Mouse (Mus musculus) cerebellum, adult 18-20 months (tissue): ENCODE measurements around the gene Rpl3.
"Not testable (repeated sequence)": the region's sequence is repeated elsewhere in the genome, so short reads cannot be mapped to it uniquely, and the experiment has no call there.

Experiments
- DNase-seq, 2 experiments: peaks; one replicate each; pipeline ENCODE4 v3.0.0; 2021

Rpl3 gene

DNA sequence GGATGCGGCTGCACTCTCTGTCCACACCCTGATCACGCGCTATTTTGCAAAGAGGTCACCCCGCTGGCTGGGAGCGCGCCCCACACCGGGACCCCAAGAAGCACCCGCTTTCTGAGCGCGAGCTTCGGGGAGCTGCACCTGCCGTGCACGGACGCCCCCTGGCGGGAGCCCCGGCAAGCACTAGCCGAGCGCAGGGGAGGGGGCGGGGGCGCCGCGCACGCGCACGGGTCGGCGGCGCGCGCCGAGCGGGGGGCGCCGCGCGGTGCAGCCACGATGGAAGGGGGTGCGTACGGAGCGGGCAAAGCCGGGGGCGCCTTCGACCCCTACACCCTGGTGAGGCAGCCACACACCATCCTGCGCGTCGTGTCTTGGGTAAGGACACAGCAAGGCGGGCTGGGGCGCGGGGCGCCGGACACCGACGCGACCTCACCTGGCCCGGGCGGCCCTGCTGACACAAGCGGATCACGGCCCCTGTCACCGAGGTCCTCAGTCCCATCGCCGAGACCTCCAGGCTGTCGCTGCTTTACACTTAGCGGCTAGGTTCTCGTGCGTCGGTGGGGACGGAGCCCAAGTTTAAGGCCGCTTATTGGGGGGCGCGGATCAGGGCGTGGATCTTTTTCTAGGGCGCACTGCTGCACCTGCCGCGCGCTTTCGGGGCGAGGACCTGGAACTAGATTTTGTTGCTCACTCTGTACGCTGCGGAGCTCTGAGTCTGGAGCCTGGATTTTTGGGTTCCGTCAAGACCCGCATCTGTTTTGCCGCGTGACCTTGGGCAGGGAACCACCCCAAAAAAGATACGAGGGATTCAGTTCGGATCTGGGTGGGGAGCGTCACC is at the start of gene Rpl3, which contains the start of gene Syngr1:
Gene Rpl3, minus strand, starts transcription at position 748 of the 835 bp plus-strand sequence.
Gene Syngr1, plus strand, starts transcription at position 214 of the 835 bp plus-strand sequence.
- peak; percentile 84 to 95 for DNase-seq

DNA sequence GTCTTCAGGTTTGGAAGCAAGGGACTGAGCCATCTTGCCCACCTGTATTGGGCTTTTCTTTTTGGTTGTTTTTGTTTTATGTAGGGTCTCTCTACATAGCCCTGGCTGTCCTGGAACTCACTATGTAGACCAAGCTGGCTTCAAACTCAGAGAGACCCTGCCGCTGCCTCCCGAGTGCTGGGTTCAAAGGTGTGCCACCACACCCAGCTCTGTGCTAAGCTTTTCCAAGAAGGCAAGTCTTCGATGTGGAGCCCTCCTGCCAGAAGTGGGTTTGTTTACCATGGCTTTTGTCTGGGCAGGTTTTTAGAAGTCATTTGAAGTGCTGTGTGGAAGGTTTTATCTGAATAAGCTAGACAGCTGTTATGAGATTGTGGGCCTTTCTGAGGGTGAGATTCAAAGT is 49.2 kb upstream of the Rpl3 start:
- no peak for DNase-seq

DNA sequence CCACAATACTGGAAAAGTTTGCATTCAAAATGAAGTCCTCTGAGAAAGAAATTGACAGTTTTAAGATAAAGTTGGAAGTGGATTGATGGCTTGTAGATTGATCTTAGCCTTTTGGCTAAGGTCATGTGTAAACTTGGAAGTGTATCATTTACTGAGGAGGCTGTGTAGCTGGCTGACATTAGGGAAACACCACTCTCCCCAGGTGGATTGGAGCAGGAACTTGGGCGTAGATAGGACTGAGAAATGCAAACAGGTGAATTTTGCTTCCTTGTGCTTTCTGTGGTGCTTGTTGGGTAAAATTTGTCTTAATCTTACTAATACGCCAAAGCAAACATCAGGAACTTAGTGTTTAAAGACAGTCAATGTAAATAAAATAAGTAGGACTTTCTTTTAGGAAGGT is 48.6 kb upstream of the Rpl3 start:
- no peak for DNase-seq

DNA sequence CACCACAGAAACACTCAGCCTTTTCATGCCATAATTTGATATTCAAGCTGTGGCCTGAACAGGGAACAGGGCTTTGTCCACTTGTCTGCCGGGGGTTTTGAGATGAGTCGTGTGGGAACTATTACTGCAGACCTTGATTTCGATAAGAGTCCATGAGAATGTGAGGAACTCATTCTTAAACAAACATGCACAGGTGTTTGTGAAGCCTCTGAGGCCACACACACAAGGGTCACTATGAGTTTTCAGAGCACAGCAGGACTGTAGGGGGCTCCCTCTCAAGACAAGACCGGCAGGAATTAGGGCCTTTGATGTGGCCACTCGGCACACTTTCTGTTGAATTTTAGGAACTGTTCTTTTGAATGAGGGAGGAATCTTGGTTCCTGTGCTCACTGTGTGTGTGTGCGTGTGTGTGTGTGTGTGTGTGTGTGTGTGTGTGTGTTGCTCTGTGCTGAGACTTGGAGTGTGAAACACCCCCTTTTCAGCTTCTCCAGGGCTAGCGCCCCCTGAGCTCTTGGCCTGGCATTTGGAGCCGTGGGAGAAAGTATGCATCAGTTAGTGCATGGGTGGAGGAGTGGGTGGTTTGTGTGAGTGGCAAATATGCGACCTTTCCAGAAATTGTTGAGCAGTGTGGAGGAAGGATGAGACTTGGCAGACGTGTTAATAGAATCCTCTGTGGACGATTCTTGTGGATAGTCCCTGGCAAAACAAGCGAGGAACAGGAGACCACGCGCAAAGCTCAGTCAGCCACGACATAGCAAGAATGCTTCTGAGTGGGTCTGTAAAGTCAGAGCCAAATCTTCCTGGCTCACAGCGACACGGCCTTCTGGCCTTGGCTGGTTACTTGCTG is 46.5 kb upstream of the Rpl3 start:
- DNase-seq: no peak

DNA sequence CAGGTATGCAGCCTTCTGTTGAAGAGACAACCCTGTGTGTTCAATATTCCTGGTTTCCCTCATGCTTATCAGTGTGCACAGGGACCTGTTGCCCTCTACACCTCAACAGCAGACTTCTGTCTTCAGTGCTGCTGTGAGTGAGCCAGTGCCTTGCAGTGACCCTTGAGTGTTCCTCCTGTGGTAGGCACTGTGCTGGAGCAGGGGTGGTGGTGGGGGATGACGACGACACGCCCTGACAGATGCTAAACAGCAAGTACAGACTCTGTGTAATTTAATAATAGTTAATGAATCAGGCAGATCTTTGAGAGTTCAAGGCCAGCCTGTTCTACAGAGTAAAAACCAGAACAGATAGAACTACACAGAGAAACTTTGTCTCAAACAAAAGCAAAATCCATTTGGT is 45.0 kb upstream of the Rpl3 start:
- no peak for DNase-seq

DNA sequence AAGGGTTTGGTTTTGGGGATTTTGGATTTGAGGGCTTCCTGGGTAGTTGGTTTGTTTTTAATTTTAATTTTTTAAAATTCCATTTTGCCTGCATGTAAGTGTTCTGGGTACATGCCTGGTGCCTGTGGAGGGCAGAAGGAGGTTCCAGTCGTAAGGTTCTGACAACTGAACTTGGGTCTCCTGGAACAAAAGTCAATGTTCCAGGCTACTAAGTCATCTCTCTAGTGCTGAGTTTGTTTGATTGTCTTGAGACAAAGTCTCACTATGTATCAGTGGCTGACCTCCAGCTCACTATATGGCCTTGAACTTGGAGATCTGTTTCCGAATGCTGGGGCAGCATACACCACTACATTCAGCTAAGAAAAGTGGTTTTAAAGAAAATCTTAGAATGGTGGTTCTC is 43.8 kb upstream of the Rpl3 start:
- no peak for DNase-seq

DNA sequence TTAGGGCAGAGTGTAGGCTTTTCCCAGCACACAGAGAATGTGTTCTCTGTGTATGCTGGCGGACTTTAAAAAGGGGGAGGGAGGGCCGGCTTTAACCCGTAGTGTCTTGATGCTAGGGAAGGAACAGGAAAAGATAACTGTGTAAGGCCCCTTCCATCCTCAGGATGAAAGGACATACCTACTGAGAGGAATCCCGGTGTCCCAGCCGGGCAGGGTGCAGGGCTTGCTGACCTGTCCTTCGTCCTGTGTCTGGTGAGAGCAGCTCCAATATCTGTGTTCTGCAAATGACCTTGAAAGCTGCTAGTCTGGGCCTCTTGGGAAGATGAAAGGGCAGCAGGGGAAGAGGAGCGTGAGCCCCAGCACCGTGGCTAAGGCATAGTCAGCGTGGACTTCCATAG is 42.8 kb upstream of the Rpl3 start:
- no peak for DNase-seq

DNA sequence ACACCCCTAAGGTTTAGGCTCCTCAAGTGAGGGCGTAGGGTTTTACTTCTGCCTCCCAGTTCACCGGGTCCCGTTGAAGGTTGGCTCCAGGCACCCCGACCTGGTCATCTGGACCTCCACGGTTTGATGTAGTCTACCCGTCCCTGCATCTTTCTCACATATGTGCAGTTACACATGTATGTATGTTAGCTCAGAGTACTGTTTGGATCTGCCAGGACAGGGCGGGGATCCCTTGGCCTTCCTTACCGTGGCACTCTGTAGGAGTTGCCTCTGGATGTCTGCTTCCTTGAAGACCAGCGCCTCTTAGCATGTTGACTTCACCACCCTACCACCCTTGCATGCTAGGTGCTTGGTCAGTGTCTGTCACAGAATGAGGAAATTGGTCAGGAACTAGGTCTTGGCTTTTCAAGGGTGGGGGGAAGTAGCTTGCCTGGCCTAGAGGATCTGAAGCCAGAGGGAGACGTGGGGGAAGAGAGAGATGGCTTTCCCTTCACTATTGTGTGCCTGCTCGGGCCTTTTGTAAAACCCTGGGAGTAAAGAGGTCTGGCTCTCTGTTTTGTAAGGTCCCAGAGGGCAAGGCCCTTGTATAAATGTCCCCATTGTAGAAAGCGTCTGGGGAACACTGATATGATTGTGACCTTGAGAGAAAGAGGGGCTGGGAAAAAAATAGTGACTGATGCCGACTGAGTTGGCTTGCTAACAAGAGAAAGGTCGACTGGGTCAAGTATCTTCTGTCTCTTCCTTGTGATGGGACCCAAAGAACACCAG is 42.2 kb upstream of the Rpl3 start:
- DNase-seq: no peak

DNA sequence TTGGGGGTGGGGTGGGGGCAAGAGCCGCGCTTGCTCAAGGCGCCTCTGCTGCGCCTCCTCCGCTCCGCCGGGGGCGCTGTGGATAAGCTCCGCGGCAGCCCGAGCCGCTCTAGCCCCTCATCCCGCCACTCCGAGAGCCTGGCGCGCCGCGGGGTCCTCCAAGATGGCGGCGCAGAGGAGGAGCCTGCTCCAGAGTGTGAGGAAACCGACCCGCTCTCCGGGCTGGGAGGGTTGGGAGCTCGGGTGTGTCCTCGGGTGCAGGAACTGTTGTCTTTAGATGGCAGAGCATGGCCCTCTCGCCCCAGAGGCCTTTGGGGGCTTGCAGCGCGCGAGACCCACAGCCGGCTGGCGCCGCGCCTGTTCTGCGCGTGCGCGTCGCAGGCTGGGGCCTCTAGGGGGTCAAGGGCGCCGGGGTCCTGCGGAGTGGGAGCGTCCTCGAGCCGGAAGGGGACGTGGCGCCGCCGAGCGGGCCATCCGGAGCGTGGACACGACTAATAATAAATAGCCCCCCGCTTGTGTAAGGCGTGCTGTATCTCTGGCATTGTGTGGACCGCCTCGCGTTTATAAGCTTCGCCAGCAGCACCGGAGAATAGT is 41.4 kb upstream of the Rpl3 start, which contains the start of gene Tab1:
Gene Tab1, plus strand, starts transcription at position 135 of the 594 bp plus-strand sequence.
- DNase-seq: peak; percentile 87 to 94

DNA sequence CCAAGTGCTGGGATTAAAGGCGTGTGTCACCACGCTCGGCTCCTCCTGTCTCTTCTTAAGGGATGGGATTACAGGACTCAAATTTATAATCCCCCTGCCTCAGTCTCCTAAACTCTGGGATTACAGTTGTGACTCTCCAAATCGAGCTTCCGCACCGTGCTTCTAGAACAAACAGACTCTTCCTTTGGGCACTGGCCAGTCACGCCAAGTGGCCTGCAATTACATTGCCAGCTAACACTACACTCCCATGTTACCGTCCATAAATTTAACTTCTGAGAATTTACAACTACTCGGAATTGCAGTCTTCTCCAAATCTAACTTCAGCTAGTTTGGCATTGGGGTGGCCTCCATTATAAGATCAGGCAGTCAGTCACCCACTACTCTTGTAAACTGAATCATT is 40.8 kb upstream of the Rpl3 start:
- DNase-seq: no peak

DNA sequence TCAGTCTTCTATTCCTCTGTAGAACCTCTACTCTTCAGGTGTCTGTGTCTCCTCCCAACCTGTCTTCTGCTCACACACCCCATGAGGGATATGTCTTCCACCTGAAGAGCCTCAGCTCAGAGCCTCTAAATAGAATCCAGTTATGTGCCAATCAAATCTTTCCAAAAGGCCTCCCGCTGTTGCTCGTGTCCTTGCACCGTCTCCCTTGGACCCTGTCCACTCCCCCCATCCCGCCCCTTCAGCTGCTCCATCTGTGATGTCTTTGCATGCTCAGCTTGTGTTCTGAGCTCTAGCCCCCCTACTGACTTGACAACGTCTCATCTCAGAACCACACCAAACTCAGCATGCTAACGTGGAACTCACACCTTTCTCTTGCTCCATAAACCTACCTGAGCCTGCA is 39.8 kb upstream of the Rpl3 start:
- DNase-seq: peak; percentile 67 to 72

DNA sequence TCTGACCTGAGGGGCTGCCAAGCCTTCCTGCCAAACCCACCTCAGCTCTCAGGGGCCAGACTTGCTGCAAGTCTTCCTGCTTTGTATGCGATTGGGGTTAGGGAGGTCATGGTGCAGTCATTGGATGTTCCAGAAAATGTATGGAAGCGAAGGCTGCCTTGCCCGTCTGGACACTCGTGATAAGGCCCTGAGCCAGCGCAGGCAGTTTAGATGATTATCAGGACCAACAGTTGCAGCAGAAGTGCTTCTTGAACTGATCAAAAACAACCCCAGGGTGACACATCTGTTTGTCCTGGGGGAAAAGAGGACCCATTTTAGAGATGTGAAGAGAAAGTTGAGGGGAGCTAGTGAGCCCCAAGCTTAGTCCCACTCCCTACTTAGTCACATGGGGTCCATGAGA is 39.0 kb upstream of the Rpl3 start:
- DNase-seq: no peak

DNA sequence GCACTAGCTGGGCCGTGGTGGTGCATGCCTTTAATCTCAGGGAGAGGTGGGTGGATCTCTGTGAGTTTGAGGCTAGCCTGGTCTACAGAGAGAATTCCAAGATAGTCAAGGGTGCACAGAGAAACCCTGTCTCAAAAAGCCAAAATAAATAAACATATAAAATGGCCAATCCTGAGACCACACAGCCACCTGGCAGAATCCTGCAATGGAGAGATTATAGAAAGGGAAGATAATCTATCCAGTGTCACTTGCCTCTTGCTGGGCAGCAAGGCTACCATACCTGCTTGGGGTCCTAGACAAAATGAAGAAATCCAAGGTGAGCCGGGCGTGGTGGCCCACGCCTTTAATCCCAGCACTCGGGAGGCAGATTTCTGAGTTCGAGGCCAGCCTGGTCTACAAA is 38.3 kb upstream of the Rpl3 start:
- DNase-seq: no peak

DNA sequence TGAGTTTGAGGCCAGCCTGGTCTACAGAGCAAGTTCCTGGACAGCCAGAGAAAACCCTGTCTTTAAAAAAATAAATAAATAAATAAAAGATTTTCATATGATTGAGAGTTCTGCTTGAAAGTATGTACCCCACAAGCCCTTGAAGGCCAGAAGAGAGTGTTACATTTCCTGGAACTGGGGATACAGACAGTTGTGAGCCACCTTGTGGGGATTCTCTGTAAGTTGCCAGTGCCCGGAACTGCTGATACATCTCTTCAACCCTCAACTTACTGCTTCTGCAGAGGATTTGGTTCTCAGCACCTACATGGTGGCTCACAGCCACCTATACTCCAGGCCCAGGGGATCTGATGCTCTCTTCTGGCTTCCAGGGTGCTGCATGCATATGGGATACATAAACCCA is 35.5 kb upstream of the Rpl3 start:
- DNase-seq: no peak

DNA sequence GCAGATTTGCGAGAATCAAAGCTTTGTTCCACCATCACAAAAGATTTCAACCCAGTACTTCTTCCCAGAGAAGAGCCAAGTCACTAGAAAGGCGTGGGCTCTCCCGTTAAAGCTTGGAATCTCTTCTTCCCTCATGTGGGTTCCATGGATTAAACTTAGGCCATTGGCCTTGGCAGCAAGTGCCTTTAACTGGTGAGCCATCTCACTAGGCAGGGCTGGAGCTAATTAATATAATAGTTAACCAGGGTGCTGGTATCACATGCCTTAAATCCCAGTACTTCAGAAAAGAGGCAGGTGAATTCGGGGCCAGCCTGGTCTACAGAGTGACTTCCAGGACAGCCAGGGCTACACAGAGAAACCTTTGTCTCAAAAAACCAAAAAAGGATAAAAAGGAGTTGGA is 33.0 kb upstream of the Rpl3 start:
- no peak for DNase-seq

DNA sequence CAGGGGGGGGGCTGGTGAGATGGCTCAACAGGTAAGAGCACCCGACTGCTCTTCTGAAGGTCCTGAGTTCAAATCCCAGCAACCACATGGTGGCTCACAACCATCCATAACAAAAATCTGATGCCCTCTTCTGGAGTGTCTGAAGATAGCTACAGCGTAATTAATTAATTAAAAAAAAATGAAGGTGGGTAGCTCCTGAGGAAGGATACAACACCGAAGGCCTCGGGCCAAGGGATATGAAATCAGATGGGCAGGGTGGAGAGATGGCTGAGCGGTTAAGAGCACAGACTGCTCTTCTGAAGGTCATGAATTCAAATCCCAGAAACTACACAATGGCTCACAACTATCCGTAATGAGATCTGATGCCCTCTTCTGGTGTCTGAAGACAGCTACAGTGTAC is 30.8 kb upstream of the Rpl3 start:
- not testable (repeated sequence) for DNase-seq

DNA sequence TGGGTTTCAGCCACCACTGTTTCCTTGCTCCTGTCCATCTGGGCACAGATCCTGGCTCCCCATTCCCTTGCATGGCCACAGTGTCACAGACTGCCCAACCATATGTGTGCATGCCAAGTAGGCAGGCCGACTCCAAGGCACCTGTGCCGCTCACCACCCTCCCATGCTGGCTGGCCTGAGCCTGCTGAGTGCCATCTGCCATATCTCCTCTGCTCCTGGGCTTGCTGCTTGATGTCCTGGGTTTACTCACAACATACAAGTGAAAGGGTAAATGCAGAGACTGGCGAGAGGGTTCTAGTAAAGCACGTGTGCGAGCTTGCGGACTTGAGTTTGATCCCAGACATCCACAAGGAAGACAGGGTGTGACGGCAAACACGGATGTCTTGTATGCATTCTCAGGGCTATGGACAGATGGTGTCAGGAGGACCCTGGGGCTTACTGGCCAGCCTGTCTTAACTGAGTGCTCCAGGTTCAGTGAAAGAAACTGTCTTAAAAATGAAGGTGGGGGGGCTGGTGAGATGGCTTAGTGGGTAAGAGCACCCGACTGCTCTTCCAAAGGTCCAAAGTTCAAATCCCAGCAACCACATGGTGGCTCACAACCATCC is 30.2 kb upstream of the Rpl3 start:
- DNase-seq: peak; percentile 96 to 97

DNA sequence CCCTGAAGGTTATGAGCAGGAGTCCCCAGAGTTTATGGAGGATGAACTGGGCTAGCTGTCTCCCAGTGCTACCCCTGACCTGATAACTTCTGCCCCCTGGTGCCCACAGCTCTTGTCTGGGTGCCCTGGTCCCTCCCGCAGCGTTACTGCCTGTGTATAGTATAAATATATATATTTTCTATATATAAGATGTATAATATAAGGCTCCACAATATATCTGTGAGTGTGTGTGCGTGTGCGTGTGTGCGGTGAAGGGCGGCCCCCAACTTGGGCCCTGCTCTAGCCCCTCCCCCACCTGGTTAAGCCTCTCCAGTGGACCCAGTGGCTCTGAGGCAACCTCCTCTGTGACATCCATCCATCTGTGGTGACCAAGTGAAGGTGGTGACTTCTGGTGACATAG is 27.4 kb upstream of the Rpl3 start:
- no peak for DNase-seq

DNA sequence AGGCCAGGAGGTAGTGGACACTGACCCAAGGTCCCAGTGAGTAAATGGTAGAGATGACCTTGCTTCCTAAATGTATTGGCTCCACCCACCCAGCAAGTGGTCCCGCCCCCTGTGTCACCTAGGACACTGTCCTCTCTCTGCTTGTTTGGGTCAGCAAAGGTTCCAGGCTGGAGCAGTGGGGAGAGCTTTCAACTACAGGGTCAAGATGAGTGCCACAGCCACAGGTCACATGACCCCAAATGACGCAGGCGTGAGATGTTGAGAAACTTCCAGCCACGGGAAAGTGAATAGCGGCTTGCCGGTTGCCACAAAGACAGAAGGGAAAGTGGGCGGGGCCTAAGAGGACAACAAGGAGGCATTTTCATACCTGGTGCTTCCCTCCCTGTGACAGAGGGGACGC is 25.5 kb upstream of the Rpl3 start:
- no peak for DNase-seq

DNA sequence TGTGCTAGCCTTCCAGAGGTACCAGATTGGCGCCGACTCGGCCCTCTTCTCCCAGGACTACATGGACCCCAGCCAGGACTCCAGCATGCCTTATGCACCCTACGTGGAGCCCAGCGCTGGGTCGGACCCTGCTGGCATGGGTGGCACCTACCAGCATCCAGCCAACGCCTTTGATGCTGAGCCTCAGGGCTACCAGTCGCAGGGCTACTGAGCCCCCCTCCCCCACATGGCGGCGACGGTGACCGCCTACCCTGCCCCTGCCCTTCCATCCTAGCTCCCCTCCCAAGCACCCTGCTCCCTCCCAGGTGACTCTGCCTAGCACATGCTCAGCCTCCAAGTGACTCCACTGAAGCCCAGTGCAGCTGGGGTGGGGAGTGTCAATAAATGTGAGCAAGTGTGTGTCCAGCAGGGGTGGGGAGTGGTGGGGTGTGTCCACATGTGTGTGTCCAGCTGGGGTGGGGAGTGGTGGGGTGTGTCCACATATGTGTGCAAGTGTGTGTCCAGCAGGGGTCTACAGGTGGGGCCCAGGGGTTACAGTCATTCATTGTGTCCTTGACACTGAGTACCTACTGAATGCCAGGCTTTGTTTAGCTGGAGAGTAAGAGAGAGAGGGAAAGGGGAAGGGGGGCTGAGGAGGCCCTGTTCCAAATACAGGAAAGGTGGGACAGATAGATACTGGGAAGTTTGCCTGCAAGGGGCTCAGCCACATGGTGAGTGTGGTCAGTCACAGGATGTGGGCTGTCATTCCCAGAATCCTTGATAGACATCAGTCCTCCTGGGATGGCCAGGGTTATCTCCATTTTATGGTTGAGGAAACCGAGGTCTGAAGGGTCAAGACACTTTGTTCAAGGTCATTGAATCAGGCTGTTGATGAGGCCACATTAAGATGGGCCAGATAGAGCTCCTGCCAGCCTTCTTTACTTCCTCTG is 24.5 kb upstream of the Rpl3 start:
- DNase-seq: no peak

DNA sequence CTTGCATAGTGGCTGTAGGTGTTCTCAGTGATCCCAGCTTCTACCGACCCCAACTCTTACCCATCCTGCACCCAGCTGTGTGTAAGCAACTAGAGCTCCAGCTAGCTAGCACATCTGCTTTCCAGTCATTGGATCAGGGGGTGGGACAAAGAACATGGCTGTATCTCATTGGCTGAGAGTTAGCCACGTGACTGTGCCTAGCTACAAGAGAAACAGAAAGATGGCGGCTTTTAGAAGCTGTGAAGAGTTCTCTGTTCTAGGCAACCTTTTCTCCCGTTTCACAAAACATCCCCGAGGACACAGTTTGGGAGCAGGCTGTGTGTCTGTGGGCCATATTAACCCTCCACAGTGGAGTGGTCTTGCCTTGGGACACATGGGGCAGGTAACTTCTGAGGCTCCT is 23.6 kb upstream of the Rpl3 start:
- DNase-seq: no peak
